Mouse (Mus musculus) lung, postnatal 0 days (tissue): ENCODE results near the gene 2310033P09Rik.

Experiments used
- CTCF ChIP-seq: IDR thresholded peaks from 2 replicates; pipeline ENCODE4 v1.5.1; 2016; ENCODE audit warnings: antibody characterized with exemption, mild to moderate bottlenecking
- EP300 ChIP-seq: IDR thresholded peaks from 2 replicates; pipeline ENCODE4 v1.6.1; 2016; ENCODE audit warnings: antibody characterized with exemption, mild to moderate bottlenecking, control low read depth

DNA sequence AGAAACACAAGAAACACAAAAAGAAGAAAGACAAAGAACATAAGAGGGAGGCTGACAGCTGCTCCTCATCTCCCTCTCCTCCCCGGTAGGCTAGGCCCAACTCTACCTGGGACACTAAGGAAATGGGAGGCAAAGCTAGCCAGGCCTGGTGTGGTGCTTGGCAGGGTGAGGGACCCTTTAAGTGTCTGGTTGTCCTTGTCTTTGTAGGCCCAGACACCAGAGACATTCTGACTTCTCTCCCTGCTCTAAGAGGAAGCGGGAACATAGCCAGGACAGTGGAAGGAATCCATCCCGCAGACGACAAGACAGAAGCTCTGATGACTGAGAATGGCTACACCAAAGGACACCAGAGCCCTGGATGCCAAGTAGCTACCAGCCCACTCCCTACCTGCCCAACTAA lies 1.9 kb downstream of the 2310033P09Rik start:
- no peak for TF ChIP-seq CTCF
- TF ChIP-seq EP300 = no peak
